Mouse (Mus musculus) frontal cortex, postnatal 25 days (tissue): ENCODE data around the gene Pidd1.

Source experiments
- DNase-seq, 2 experiments: peaks; one replicate each; pipeline ENCODE4 v3.0.0; 2022; ENCODE audit warnings: low spot score in 2 of 2

The Pidd1 gene

GRCm38 (mm10) chr7:141472763-141473162 is 28.9 kb upstream of the Pidd1 start:
- no peak for DNase-seq

- DNase-seq = no peak
These were observed 28.4 kb upstream of the Pidd1 start for GRCm38 (mm10) chr7:141472226-141472625.

GRCm38 (mm10) chr7:141471236-141471635 is 27.4 kb upstream of the Pidd1 start:
- DNase-seq = no peak

- no peak for DNase-seq
These were observed 26.8 kb upstream of the Pidd1 start for GRCm38 (mm10) chr7:141470637-141470944.

GRCm38 (mm10) chr7:141469901-141470636 is 26.2 kb upstream of the Pidd1 start:
- no peak for DNase-seq

- DNase-seq = no peak
These were observed 25.5 kb upstream of the Pidd1 start for GRCm38 (mm10) chr7:141469352-141469751.

- no peak for DNase-seq
These were observed 24.8 kb upstream of the Pidd1 start for GRCm38 (mm10) chr7:141468522-141469211.

GRCm38 (mm10) chr7:141468164-141468521 is 24.3 kb upstream of the Pidd1 start:
- no peak for DNase-seq

- DNase-seq = no peak
These were observed 23.6 kb upstream of the Pidd1 start, which contains the start of gene Cd151 for GRCm38 (mm10) chr7:141467230-141468030. Gene Cd151 (plus strand): TSS chr7:141467392.

GRCm38 (mm10) chr7:141466607-141467148 is 22.9 kb upstream of the Pidd1 start:
- no peak for DNase-seq

GRCm38 (mm10) chr7:141466045-141466394 is 22.2 kb upstream of the Pidd1 start:
- no peak for DNase-seq

- DNase-seq = no peak
These were observed 21.7 kb upstream of the Pidd1 start for GRCm38 (mm10) chr7:141465388-141466044.

GRCm38 (mm10) chr7:141464603-141465201 is 20.9 kb upstream of the Pidd1 start:
- no peak for DNase-seq

- DNase-seq = no peak
These were observed 20.2 kb upstream of the Pidd1 start for GRCm38 (mm10) chr7:141463824-141464602.

GRCm38 (mm10) chr7:141462333-141462821 is 18.6 kb upstream of the Pidd1 start:
- DNase-seq = no peak

- DNase-seq = no peak
These were observed 17.9 kb upstream of the Pidd1 start for GRCm38 (mm10) chr7:141461521-141462332.

- no peak for DNase-seq
These were observed 16.7 kb upstream of the Pidd1 start, which contains the start of gene Cracr2b for GRCm38 (mm10) chr7:141460391-141461113. Gene Cracr2b (plus strand): TSS chr7:141461094.

GRCm38 (mm10) chr7:141460001-141460390 is 16.2 kb upstream of the Pidd1 start:
- no peak for DNase-seq

GRCm38 (mm10) chr7:141459301-141459711 is 15.5 kb upstream of the Pidd1 start:
- no peak for DNase-seq
